Mouse (Mus musculus): ENCODE results near the gene F11. TPM values are rescaled to one million over a fixed set of nuclear protein-coding genes. Genes with fewer than 3 reads are reported as not detected.

Gene F11
- polyA plus RNA-seq, 1 experiment from 2014 or later: not detected

GRCm38 (mm10) chr8:45258421-45258820, 3.4 kb downstream of the F11 start:
- H3K27me3 ChIP-seq (ENCODE audit: control insufficient read depth, insufficient read depth, low read length): no peaks in the 10 kb centered on the region
- DNase-seq (ENCODE audit: low spot score) (no peak), ATAC-seq (ENCODE audit: low FRiP score) (no peak)
- no peaks in the 10 kb centered on the region for H3K9me3 ChIP-seq (ENCODE audit: control insufficient read depth, low read length)
- H3K36me3 ChIP-seq (ENCODE audit: control insufficient read depth, insufficient read depth, low read length): no peaks in the 10 kb centered on the region
- no peak overlapping the region for H3K4me2 ChIP-seq (replicated peaks; ENCODE audit: low read depth, low read length)
- no peak overlapping the region for H3K9ac ChIP-seq (ENCODE audit: low read depth, low read length)
- H3K27ac ChIP-seq (ENCODE audit: low read depth, low read length): no peak overlapping the region
- H3K4me3 ChIP-seq (ENCODE audit: low read depth, low read length): no peak overlapping the region
- H3K4me1 ChIP-seq (replicated peaks; ENCODE audit: control insufficient read depth, insufficient read depth, low read length): no peaks in the 10 kb centered on the region
- 79% methylated on average over 8 of the region's 8 CpGs for WGBS

- H3K9me3 ChIP-seq (ENCODE audit: control insufficient read depth, low read length): no peaks in the 10 kb centered on the region
- DNase-seq (ENCODE audit: low spot score) (no peak), ATAC-seq (ENCODE audit: low FRiP score) (no peak)
- H3K27ac ChIP-seq (ENCODE audit: low read depth, low read length): no peak overlapping the region
- H3K27me3 ChIP-seq (ENCODE audit: control insufficient read depth, insufficient read depth, low read length): no peaks in the 10 kb centered on the region
- 84% methylated on average over 12 of the region's 12 CpGs for WGBS
- H3K4me1 ChIP-seq (replicated peaks; ENCODE audit: control insufficient read depth, insufficient read depth, low read length): no peaks in the 10 kb centered on the region
- no peak overlapping the region for H3K4me2 ChIP-seq (replicated peaks; ENCODE audit: low read depth, low read length)
- H3K36me3 ChIP-seq (ENCODE audit: control insufficient read depth, insufficient read depth, low read length): no peaks in the 10 kb centered on the region
- no peak overlapping the region for H3K4me3 ChIP-seq (ENCODE audit: low read depth, low read length)
- no peak overlapping the region for H3K9ac ChIP-seq (ENCODE audit: low read depth, low read length)
These were observed 6.8 kb downstream of the F11 start for GRCm38 (mm10) chr8:45255040-45255439.

GRCm38 (mm10) chr8:45254194-45254842, 7.5 kb downstream of the F11 start:
- Histone ChIP-seq H3K9me3 (ENCODE audit: control insufficient read depth, low read length) (no peaks in the 10 kb centered on the region), H3K27me3 (ENCODE audit: control insufficient read depth, insufficient read depth, low read length) (no peaks in the 10 kb centered on the region), H3K36me3 (ENCODE audit: control insufficient read depth, insufficient read depth, low read length) (no peaks in the 10 kb centered on the region), H3K4me1 (replicated peaks; ENCODE audit: control insufficient read depth, insufficient read depth, low read length) (no peaks in the 10 kb centered on the region), H3K27ac (ENCODE audit: low read depth, low read length) (no peak overlapping the region), H3K9ac (ENCODE audit: low read depth, low read length) (no peak overlapping the region), H3K4me2 (replicated peaks; ENCODE audit: low read depth, low read length) (no peak overlapping the region), H3K4me3 (ENCODE audit: low read depth, low read length) (no peak overlapping the region)
- DNase-seq (ENCODE audit: low spot score) (no peak), ATAC-seq (ENCODE audit: low FRiP score) (no peak)
- WGBS: 85% methylated on average over 8 of the region's 8 CpGs

- ATAC-seq (ENCODE audit: low FRiP score) (no peak), DNase-seq (ENCODE audit: low spot score) (no peak)
- no peak overlapping the region for H3K4me3 ChIP-seq (ENCODE audit: low read depth, low read length)
- 96% methylated on average over 1 of the region's 1 CpGs for WGBS
- no peak overlapping the region for H3K4me2 ChIP-seq (replicated peaks; ENCODE audit: low read depth, low read length)
- no peaks in the 10 kb centered on the region for H3K27me3 ChIP-seq (ENCODE audit: control insufficient read depth, insufficient read depth, low read length)
- H3K4me1 ChIP-seq (replicated peaks; ENCODE audit: control insufficient read depth, insufficient read depth, low read length): no peaks in the 10 kb centered on the region
- H3K9me3 ChIP-seq (ENCODE audit: control insufficient read depth, low read length): no peaks in the 10 kb centered on the region
- H3K9ac ChIP-seq (ENCODE audit: low read depth, low read length): no peak overlapping the region
- H3K27ac ChIP-seq (ENCODE audit: low read depth, low read length): no peak overlapping the region
- no peaks in the 10 kb centered on the region for H3K36me3 ChIP-seq (ENCODE audit: control insufficient read depth, insufficient read depth, low read length)
These were observed 8.2 kb downstream of the F11 start for GRCm38 (mm10) chr8:45253586-45253985.

- Histone ChIP-seq H3K27ac (ENCODE audit: low read depth, low read length) (no peak overlapping the region), H3K4me3 (ENCODE audit: low read depth, low read length) (no peak overlapping the region), H3K9ac (ENCODE audit: low read depth, low read length) (no peak overlapping the region), H3K4me1 (replicated peaks; ENCODE audit: control insufficient read depth, insufficient read depth, low read length) (no peaks in the 10 kb centered on the region), H3K4me2 (replicated peaks; ENCODE audit: low read depth, low read length) (no peak overlapping the region), H3K36me3 (ENCODE audit: control insufficient read depth, insufficient read depth, low read length) (no peaks in the 10 kb centered on the region), H3K9me3 (ENCODE audit: control insufficient read depth, low read length) (no peaks in the 10 kb centered on the region), H3K27me3 (ENCODE audit: control insufficient read depth, insufficient read depth, low read length) (no peaks in the 10 kb centered on the region)
- no peak for DNase-seq (ENCODE audit: low spot score)
- no peak for ATAC-seq (ENCODE audit: low FRiP score)
- WGBS: 74% methylated on average over 2 of the region's 2 CpGs
These were observed 8.7 kb downstream of the F11 start for GRCm38 (mm10) chr8:45253111-45253510.

GRCm38 (mm10) chr8:45246307-45246706, 15.5 kb downstream of the F11 start:
- 36% methylated on average over 7 of the region's 7 CpGs for WGBS
- no peak overlapping the region for H3K4me2 ChIP-seq (replicated peaks; ENCODE audit: low read depth, low read length)
- DNase-seq (ENCODE audit: low spot score): no peak
- H3K4me1 ChIP-seq (replicated peaks; ENCODE audit: control insufficient read depth, insufficient read depth, low read length): no peaks in the 10 kb centered on the region
- ATAC-seq (ENCODE audit: low FRiP score): no peak
- H3K9ac ChIP-seq (ENCODE audit: low read depth, low read length): no peak overlapping the region
- no peak overlapping the region for H3K27ac ChIP-seq (ENCODE audit: low read depth, low read length)
- no peaks in the 10 kb centered on the region for H3K27me3 ChIP-seq (ENCODE audit: control insufficient read depth, insufficient read depth, low read length)
- H3K36me3 ChIP-seq (ENCODE audit: control insufficient read depth, insufficient read depth, low read length): no peaks in the 10 kb centered on the region
- H3K9me3 ChIP-seq (ENCODE audit: control insufficient read depth, low read length): no peaks in the 10 kb centered on the region
- H3K4me3 ChIP-seq (ENCODE audit: low read depth, low read length): no peak overlapping the region

- H3K27ac ChIP-seq (ENCODE audit: low read depth, low read length): no peak overlapping the region
- no peak overlapping the region for H3K9ac ChIP-seq (ENCODE audit: low read depth, low read length)
- H3K4me2 ChIP-seq (replicated peaks; ENCODE audit: low read depth, low read length): no peak overlapping the region
- no peaks in the 10 kb centered on the region for H3K27me3 ChIP-seq (ENCODE audit: control insufficient read depth, insufficient read depth, low read length)
- no peaks in the 10 kb centered on the region for H3K4me1 ChIP-seq (replicated peaks; ENCODE audit: control insufficient read depth, insufficient read depth, low read length)
- ATAC-seq (ENCODE audit: low FRiP score) (no peak), DNase-seq (ENCODE audit: low spot score) (no peak)
- no peaks in the 10 kb centered on the region for H3K36me3 ChIP-seq (ENCODE audit: control insufficient read depth, insufficient read depth, low read length)
- 88% methylated on average over 8 of the region's 8 CpGs for WGBS
- no peaks in the 10 kb centered on the region for H3K9me3 ChIP-seq (ENCODE audit: control insufficient read depth, low read length)
- no peak overlapping the region for H3K4me3 ChIP-seq (ENCODE audit: low read depth, low read length)
These were observed 22.5 kb downstream of the F11 start for GRCm38 (mm10) chr8:45239363-45239762.

- peak; percentile 45 for DNase-seq (ENCODE audit: low spot score)
These were observed 23.5 kb downstream of the F11 start for GRCm38 (mm10) chr8:45238282-45238681.

GRCm38 (mm10) chr8:45236164-45236912, 25.5 kb downstream of the F11 start:
- Histone ChIP-seq H3K9me3 (ENCODE audit: control insufficient read depth, low read length) (no peaks in the 10 kb centered on the region), H3K4me3 (ENCODE audit: low read depth, low read length) (no peak overlapping the region), H3K4me1 (replicated peaks; ENCODE audit: control insufficient read depth, insufficient read depth, low read length) (no peaks in the 10 kb centered on the region), H3K36me3 (ENCODE audit: control insufficient read depth, insufficient read depth, low read length) (no peaks in the 10 kb centered on the region), H3K9ac (ENCODE audit: low read depth, low read length) (no peak overlapping the region), H3K27me3 (ENCODE audit: control insufficient read depth, insufficient read depth, low read length) (no peaks in the 10 kb centered on the region), H3K4me2 (replicated peaks; ENCODE audit: low read depth, low read length) (no peak overlapping the region), H3K27ac (ENCODE audit: low read depth, low read length) (no peak overlapping the region)
- 20% methylated on average over 14 of the region's 14 CpGs for WGBS
- peak; percentile 84 for DNase-seq (ENCODE audit: low spot score)
- ATAC-seq (ENCODE audit: low FRiP score): peak; percentile 65

More at GRCm38 (mm10) chr8:45238282-45238681, 23.5 kb downstream of the F11 start:
- no peak; the same call in 1 of the 2 replicates for ATAC-seq (ENCODE audit: low FRiP score)
- H3K4me3 ChIP-seq (ENCODE audit: low read depth, low read length): no peak overlapping the region
- no peak overlapping the region for H3K27ac ChIP-seq (ENCODE audit: low read depth, low read length)
- no peaks in the 10 kb centered on the region for H3K9me3 ChIP-seq (ENCODE audit: control insufficient read depth, low read length)
- H3K9ac ChIP-seq (ENCODE audit: low read depth, low read length): no peak overlapping the region
- no peaks in the 10 kb centered on the region for H3K36me3 ChIP-seq (ENCODE audit: control insufficient read depth, insufficient read depth, low read length)
- WGBS: 30% methylated on average over 3 of the region's 3 CpGs
- no peaks in the 10 kb centered on the region for H3K4me1 ChIP-seq (replicated peaks; ENCODE audit: control insufficient read depth, insufficient read depth, low read length)
- no peak overlapping the region for H3K4me2 ChIP-seq (replicated peaks; ENCODE audit: low read depth, low read length)
- H3K27me3 ChIP-seq (ENCODE audit: control insufficient read depth, insufficient read depth, low read length): no peaks in the 10 kb centered on the region
